Mouse (Mus musculus) stomach, embryonic 14.5 days (tissue): Measurements from ENCODE around the gene Gclc. TPM values are rescaled to one million over a fixed set of nuclear protein-coding genes. Genes with fewer than 3 reads are reported as not detected.
A peak's percentile ranks its signal among the peaks of the same experiment; 100 is the strongest.

Source experiments
- ATAC-seq: fragments of 200-750 bp; cut with Nextera tagmentation; 2 replicates; pipeline ENCODE4 v1.8.0; 2017; ENCODE audit warnings: low read depth, moderate TSS enrichment; ENCODE audit not compliant: insufficient number of reproducible peaks, insufficient read depth, low FRiP score
- H3K27ac ChIP-seq: fragments of 300-500 bp; sonication (generic); 2 replicates; pipeline ENCODE4 v1.5.1; 2014; ENCODE audit warnings: mild to moderate bottlenecking, low read length, moderate library complexity, mixed read lengths
- H3K27me3 ChIP-seq: fragments of 300-500 bp; sonication (generic); 2 replicates; pipeline ENCODE4 v1.6.1; 2014; ENCODE audit warnings: low read length, control low read depth, mixed read lengths; ENCODE audit not compliant: control insufficient read depth, insufficient read depth
- H3K36me3 ChIP-seq: fragments of 300-500 bp; sonication (generic); 2 replicates; pipeline ENCODE4 v1.6.1; 2014; ENCODE audit warnings: mild to moderate bottlenecking, control low read depth, low read length, moderate library complexity, mixed read lengths; ENCODE audit not compliant: control insufficient read depth, insufficient read depth
- H3K4me1 ChIP-seq: fragments of 300-500 bp; sonication (generic); 2 replicates; pipeline ENCODE4 v1.6.1; 2014; ENCODE audit warnings: low read length, control low read depth, mixed read lengths; ENCODE audit not compliant: control insufficient read depth, insufficient read depth
- H3K4me2 ChIP-seq: fragments of 300-500 bp; sonication (generic); replicated peaks from 2 replicates; pipeline ENCODE4 v1.6.1; 2014; ENCODE audit warnings: low read depth, low read length, control low read depth
- H3K4me3 ChIP-seq: fragments of 300-500 bp; sonication (generic); 2 replicates; pipeline ENCODE4 v1.5.1; 2014; ENCODE audit warnings: low read depth, low read length, control low read depth
- H3K9ac ChIP-seq: fragments of 300-500 bp; sonication (generic); replicated peaks from 2 replicates; pipeline ENCODE4 v1.6.1; 2014; ENCODE audit warnings: low read depth, mild to moderate bottlenecking, control low read depth, low read length, moderate library complexity, mixed read lengths
- H3K9me3 ChIP-seq: fragments of 300-500 bp; sonication (generic); 2 replicates; pipeline ENCODE4 v1.6.1; 2016; ENCODE audit warnings: low read depth, low read length, control low read depth; ENCODE audit not compliant: control insufficient read depth
- WGBS: fragments of 180-500 bp; shearing (Covaris S2); extraction: QIAGEN DNeasy Blood & Tissue Kit; methylation state at CpG from one replicate; pipeline ENCODE4 v1.1.7; 2014; 5-methylcytosine and 5-hydroxymethylcytosine counted together
- polyA plus RNA-seq: library from polyadenylated mRNA; unstranded; fragments of >200 nt; fragmentation: Nextera tagmentation; extraction: Ambion mirVana; gene quantifications from 2 replicates; pipeline ENCODE4 v1.2.1, GENCODE M21; 2014

Gene Gclc
- polyA plus RNA-seq, 1 experiment from 2014 or later: 16.2 TPM

DNA sequence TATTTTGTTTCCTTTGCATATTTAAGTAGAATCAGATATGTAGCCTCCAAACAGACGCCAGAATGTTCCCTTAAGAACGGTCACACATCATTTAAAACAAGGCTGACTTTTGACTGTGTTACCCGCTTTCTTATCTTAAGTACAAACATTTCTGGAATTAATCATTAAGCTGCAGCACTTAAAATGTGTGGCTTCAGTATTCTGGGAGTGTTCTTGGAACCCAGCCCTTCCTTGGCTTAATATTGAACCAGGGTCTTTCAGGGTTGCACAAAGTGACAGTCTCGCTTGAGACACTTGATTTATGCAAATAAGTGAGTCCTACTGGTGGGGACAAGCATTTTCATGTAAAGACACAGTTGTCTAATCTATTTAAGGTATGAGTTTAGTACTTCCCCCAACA, 27.9 kb downstream of the Gclc start:
- Histone ChIP-seq H3K36me3 (peaks cover 7% of the 10 kb centered on the region; the same call in 1 of the 2 replicates), H3K4me1 (no peaks in the 10 kb centered on the region), H3K4me3 (no peak overlapping the region), H3K27ac (no peak overlapping the region), H3K9me3 (no peaks in the 10 kb centered on the region), H3K9ac (no peak overlapping the region), H3K4me2 (no peak overlapping the region), H3K27me3 (no peaks in the 10 kb centered on the region)
- peak; percentile 72; the same call in 1 of the 2 replicates for ATAC-seq
- WGBS: 52% methylated on average over 4 of the region's 4 CpGs

DNA sequence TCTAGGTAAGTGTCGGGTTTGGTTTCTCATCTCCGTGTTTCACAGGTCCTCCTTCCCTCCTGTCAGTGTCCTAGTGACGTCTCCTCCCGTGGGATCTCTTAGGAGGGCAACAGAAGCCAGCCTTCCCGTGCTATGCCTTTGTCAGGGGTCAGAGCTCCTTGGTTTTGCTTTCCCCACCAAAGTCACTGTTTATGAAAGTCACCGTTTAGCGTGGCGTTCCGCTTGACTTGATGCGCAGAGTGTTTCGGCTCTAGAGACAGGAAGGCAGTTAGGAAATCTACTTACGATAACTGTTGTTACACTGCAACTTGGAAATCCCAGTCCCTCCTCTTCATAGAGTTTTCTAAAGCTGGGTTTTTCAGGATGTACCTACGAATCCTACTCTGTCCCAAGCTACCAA, 28.7 kb downstream of the Gclc start:
- no peaks in the 10 kb centered on the region for H3K9me3 ChIP-seq
- H3K27me3 ChIP-seq: no peaks in the 10 kb centered on the region
- no peak overlapping the region for H3K4me2 ChIP-seq
- H3K9ac ChIP-seq: no peak overlapping the region
- 81% methylated on average over 13 of the region's 13 CpGs for WGBS
- no peak overlapping the region for H3K27ac ChIP-seq
- peaks cover 9% of the 10 kb centered on the region; the same call in 1 of the 2 replicates for H3K36me3 ChIP-seq
- no peaks in the 10 kb centered on the region for H3K4me1 ChIP-seq
- H3K4me3 ChIP-seq: no peak overlapping the region
- ATAC-seq: no peak

DNA sequence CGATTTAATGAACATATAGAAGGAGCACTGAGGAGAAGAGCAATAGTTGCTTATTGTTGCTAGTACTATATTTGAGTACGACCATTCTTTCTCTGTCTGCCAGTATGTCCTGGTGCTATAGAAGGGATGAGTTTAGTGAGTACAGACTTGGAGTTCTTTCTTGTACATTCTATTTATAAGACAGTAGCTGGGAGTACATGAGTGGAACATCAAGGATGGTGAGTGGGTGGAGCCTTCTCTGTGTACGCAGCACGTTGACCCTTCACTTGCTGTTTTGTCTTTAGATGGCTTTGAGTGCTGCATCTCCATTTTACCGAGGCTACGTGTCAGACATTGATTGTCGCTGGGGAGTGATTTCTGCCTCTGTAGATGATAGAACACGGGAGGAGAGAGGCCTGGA, 31.1 kb downstream of the Gclc start:
- Histone ChIP-seq H3K4me3 (no peak overlapping the region), H3K36me3 (peaks cover 16% of the 10 kb centered on the region; the same call in 1 of the 2 replicates)
- 87% methylated on average over 8 of the region's 8 CpGs for WGBS

DNA sequence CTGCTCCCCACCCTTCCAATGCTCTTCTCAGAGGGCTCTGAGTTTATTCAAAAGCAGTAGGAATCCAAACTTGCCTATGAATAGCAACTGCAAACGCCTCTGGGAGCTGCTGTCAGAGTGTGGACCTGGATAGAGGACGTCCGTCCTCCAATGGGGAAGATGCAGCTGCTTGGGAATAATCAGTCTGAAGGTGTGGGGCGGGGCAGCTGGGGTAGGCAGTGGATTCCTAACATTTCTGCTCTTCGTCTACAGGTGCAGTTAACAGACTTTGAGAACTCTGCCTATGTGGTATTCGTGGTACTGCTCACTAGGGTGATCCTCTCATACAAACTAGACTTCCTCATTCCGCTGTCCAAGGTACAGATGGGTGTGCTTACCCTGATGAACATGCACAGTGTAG, 33.6 kb downstream of the Gclc start:
- no peak overlapping the region for H3K4me3 ChIP-seq
- no peaks in the 10 kb centered on the region for H3K9me3 ChIP-seq
- no peak overlapping the region for H3K9ac ChIP-seq
- WGBS: 82% methylated on average over 7 of the region's 7 CpGs
- no peaks in the 10 kb centered on the region for H3K27me3 ChIP-seq
- H3K36me3 ChIP-seq: peaks cover 28% of the 10 kb centered on the region
- H3K4me1 ChIP-seq: no peaks in the 10 kb centered on the region
- H3K4me2 ChIP-seq: no peak overlapping the region
- ATAC-seq: no peak
- no peak overlapping the region for H3K27ac ChIP-seq

More for the DNA sequence above, 31.1 kb downstream of the Gclc start:
- no peaks in the 10 kb centered on the region for H3K27me3 ChIP-seq
- H3K27ac ChIP-seq: no peak overlapping the region
- no peaks in the 10 kb centered on the region for H3K4me1 ChIP-seq
- H3K4me2 ChIP-seq: no peak overlapping the region
- ATAC-seq: no peak
- no peak overlapping the region for H3K9ac ChIP-seq
- no peaks in the 10 kb centered on the region for H3K9me3 ChIP-seq

DNA sequence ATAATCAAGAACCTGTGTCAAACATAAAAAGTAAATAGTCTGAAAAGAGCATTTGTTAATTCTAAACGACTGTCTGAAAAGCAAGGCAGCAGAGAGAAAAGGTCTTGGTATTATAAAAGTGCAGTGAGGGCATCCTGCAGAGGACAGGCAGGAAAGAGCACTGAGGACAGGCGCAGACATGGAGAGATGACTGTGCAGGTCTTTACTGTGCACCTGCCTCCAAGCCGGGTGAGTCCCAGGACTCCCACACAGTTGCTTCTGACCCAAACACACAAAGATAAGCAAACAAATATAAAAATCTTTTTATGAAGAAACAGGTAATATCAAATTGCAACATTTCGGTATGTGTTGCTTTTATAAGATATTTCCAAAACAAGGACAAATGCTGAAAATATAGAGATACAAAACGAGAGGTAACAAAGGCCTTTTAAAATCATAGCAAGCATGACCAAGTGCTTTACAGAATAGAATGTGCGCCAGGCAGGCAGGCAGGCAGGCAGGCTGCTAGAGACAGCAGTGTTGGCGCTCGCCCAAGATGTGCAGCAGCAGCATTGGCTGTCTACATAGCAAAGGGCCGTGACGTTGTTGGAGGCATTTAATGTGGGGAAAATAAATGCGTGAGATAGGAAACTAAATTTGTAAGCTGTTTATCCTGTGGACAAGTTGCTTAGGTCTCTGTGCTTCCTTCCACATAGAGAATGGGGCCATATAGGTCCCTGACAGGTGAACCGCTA, 35.4 kb downstream of the Gclc start:
- no peaks in the 10 kb centered on the region for H3K27me3 ChIP-seq
- no peaks in the 10 kb centered on the region for H3K4me1 ChIP-seq
- no peak for ATAC-seq
- 79% methylated on average over 12 of the region's 12 CpGs for WGBS
- H3K27ac ChIP-seq: no peak overlapping the region
- no peak overlapping the region for H3K4me2 ChIP-seq
- no peak overlapping the region for H3K4me3 ChIP-seq
- no peak overlapping the region for H3K9ac ChIP-seq
- peaks cover 4% of the 10 kb centered on the region; the same call in 1 of the 2 replicates for H3K9me3 ChIP-seq
- peaks cover 31% of the 10 kb centered on the region for H3K36me3 ChIP-seq

DNA sequence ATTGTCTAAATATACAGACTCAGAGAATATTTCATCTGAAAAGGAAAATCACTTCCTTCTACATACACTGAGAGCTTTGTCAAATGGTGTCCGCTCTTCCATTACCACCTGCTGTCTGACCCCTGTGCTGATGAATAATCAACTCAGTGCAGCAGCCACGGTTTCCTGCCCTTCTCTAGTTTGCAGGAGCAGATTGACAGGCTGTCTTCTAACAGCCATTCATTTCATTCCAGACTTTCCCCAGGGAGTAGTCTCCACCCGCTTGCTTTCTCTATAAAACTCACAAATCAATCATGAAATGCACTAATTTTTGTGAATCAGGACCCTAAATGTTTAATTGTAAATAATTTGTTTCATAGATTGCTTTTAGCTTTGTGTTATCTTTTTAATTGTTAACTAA, 39.5 kb downstream of the Gclc start:
- Histone ChIP-seq H3K4me1 (no peaks in the 10 kb centered on the region), H3K36me3 (peaks cover 15% of the 10 kb centered on the region), H3K27me3 (no peaks in the 10 kb centered on the region), H3K27ac (no peak overlapping the region), H3K4me3 (no peak overlapping the region), H3K9ac (no peak overlapping the region), H3K4me2 (no peak overlapping the region), H3K9me3 (peaks cover 4% of the 10 kb centered on the region; the same call in 1 of the 2 replicates)
- ATAC-seq: no peak
- WGBS: 48% methylated on average over 3 of the region's 3 CpGs

DNA sequence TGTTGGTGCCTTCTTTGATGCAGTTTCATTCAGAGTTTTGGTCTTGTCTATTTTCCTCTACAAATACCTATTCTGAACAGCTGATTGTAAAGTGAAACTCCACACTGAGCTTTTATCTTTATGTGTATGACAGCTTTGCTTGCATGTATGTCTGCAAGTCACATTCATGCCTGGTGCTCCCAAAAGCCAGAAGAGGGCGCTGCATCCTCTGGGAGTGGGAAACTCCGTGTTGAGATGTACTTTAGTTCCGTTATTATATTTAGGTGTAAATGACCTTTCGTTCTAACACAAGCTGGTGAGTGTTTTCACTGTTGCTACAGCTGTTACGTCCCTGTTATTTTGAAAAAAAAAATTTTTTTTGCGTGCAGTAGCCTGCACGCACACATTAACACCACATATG, 48.1 kb downstream of the Gclc start:
- Histone ChIP-seq H3K9me3 (no peaks in the 10 kb centered on the region), H3K27me3 (no peaks in the 10 kb centered on the region), H3K27ac (no peak overlapping the region), H3K4me1 (0 out of 2 replicates have a peak, but pooled peaks cover 3% of the 10 kb centered on the region), H3K36me3 (no peaks in the 10 kb centered on the region), H3K4me2 (no peak overlapping the region), H3K4me3 (no peak overlapping the region), H3K9ac (no peak overlapping the region)
- no peak for ATAC-seq
- WGBS: 59% methylated on average over 7 of the region's 7 CpGs

DNA sequence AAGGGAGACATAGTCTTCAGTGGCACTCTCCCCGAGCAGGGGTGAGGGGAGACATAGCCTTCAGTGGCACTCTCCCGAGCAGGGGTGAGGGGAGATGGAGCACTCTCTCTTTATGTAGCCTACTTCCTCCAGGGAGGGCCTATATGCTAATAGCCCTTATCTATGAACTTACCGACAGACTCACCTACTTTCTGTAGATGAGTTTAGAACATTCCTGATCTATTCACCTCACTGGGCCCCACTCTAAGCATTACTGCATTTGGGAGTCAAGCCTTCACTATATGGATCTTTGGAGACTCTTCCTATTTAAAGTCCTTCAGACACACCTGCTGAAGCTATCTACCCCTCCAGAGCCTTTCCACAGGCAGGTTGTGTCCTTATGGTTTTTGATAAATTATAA, 52.1 kb downstream of the Gclc start:
- Histone ChIP-seq H3K9ac (0 out of 2 replicates have a peak overlapping the region, but pooled peaks have one; percentile 25), H3K27me3 (no peaks in the 10 kb centered on the region), H3K36me3 (no peaks in the 10 kb centered on the region), H3K27ac (no peak overlapping the region), H3K4me1 (0 out of 2 replicates have a peak, but pooled peaks cover 3% of the 10 kb centered on the region), H3K4me3 (no peak overlapping the region), H3K4me2 (peak overlapping the region; percentile 57), H3K9me3 (no peaks in the 10 kb centered on the region)
- WGBS: 46% methylated on average over 3 of the region's 3 CpGs
- ATAC-seq: peak; percentile 33; the same call in 1 of the 2 replicates
